Mouse (Mus musculus): ENCODE results near the gene S100a2. TPM values are rescaled to one million over a fixed set of nuclear protein-coding genes. Genes with fewer than 3 reads are reported as not detected.

S100a2 gene
- total RNA-seq (2023), result not detected in 4 replicates

GRCm38 (mm10) chr3:90589947-90590346 lies at the start of gene S100a2:
Gene S100a2, plus strand, starts transcription at chr3:90590247.

GRCm38 (mm10) chr3:90560008-90560628 lies 29.9 kb upstream of the S100a2 start, which contains the start of gene S100a3:
Gene S100a3, plus strand, starts transcription at chr3:90560578.

GRCm38 (mm10) chr3:90601486-90602110 lies 11.6 kb downstream of the S100a2 start, which contains the start of gene Gm42674:
Gene Gm42674, plus strand, starts transcription at chr3:90601904.

GRCm38 (mm10) chr3:90603623-90604022 lies 13.6 kb downstream of the S100a2 start, which contains the start of gene S100a4:
Gene S100a4, plus strand, starts transcription at chr3:90603771.

GRCm38 (mm10) chr3:90608223-90608622 lies 18.2 kb downstream of the S100a2 start, which contains the start of gene S100a5:
Gene S100a5, plus strand, starts transcription at chr3:90608523.

GRCm38 (mm10) chr3:90612728-90613291 lies 22.8 kb downstream of the S100a2 start, which contains the start of gene S100a6:
Gene S100a6, plus strand, starts transcription at chr3:90612882.

Other genes starting within 250 kb of the S100a2 start
- 0.91 to 1.4 TPM (median 1.1 TPM) in 4 replicates for gene Slc27a3, start 200.3 kb upstream of the S100a2 start, total RNA-seq (2023)
- gene Ints3, start 156.6 kb upstream of the S100a2 start, total RNA-seq (2023), result 50.2 to 54.0 TPM (median 52.5 TPM) in 4 replicates
- gene Npr1, start 124.4 kb upstream of the S100a2 start, total RNA-seq (2023), result not detected in 4 replicates
- 92.2 to 99.3 TPM (median 93.2 TPM) in 4 replicates for gene Ilf2, start 114.1 kb upstream of the S100a2 start, total RNA-seq (2023)
- gene Snapin, start 99.2 kb upstream of the S100a2 start, total RNA-seq (2023), result 56.1 to 60.1 TPM (median 57.1 TPM) in 4 replicates
- gene Chtop, start 80.7 kb upstream of the S100a2 start, total RNA-seq (2023), result 193 to 200 TPM (median 196 TPM) in 4 replicates
- gene S100a1, start 75.9 kb upstream of the S100a2 start, total RNA-seq (2023), result 0.95 to 1.3 TPM in 2 of 4 replicates, not detected in the others
- 14.6 to 23.9 TPM (median 17.6 TPM) in 4 replicates for gene S100a13, start 75.8 kb upstream of the S100a2 start, total RNA-seq (2023)
- gene S100a14, start 63.4 kb upstream of the S100a2 start, total RNA-seq (2023), result 0.44 TPM in 1 of 4 replicates, not detected in the others
- gene S100a16, start 53.0 kb upstream of the S100a2 start, total RNA-seq (2023), result not detected in 4 replicates
- gene S100a3, start 29.7 kb upstream of the S100a2 start, total RNA-seq (2023), result 2.2 TPM in 1 of 4 replicates, not detected in the others
- gene Gm42674, start 11.7 kb downstream of the S100a2 start, total RNA-seq (2023), result not detected in 4 replicates
- 48.5 to 75.1 TPM (median 62.5 TPM) in 4 replicates for gene S100a4, start 13.5 kb downstream of the S100a2 start, total RNA-seq (2023)
- gene S100a5, start 18.3 kb downstream of the S100a2 start, total RNA-seq (2023), result 3.9 to 4.7 TPM (median 4.0 TPM) in 3 of 4 replicates, not detected in the other
- 71.2 to 102 TPM (median 82.5 TPM) in 4 replicates for gene S100a6, start 22.6 kb downstream of the S100a2 start, total RNA-seq (2023)
- gene S100a7a, start 63.8 kb downstream of the S100a2 start, total RNA-seq (2023), result 0.46 TPM in 1 of 4 replicates, not detected in the others
- 5.7 to 11.2 TPM (median 8.4 TPM) in 4 replicates for gene S100a8, start 78.7 kb downstream of the S100a2 start, total RNA-seq (2023)
- gene S100a9, start 105.5 kb downstream of the S100a2 start, total RNA-seq (2023), result 9.1 to 13.0 TPM (median 10.7 TPM) in 4 replicates
- gene Pglyrp4, start 136.7 kb downstream of the S100a2 start, total RNA-seq (2023), result not detected in 4 replicates
- gene Gm5849, start 187.6 kb downstream of the S100a2 start, total RNA-seq (2023), result not detected in 4 replicates

All from B cell, adult 62 days (primary cell).